Mouse (Mus musculus) kidney, postnatal 0 days (tissue): Measurements from ENCODE around the gene Hsd17b14. TPM values are rescaled to one million over a fixed set of nuclear protein-coding genes. Genes with fewer than 3 reads are reported as not detected.

Source experiments
- ATAC-seq: fragments of 200-750 bp; cut with Nextera tagmentation; replicated peaks from 2 replicates; pipeline ENCODE4 v1.8.0; 2017; ENCODE audit warnings: low read depth, moderate number of reproducible peaks, moderate TSS enrichment, moderate library complexity; ENCODE audit not compliant: low FRiP score
- DNase-seq: peaks from one replicate; pipeline ENCODE4 v3.0.0-alpha.2; 2016; ENCODE audit warnings: low spot score
- H3K27ac ChIP-seq: fragments of 300-500 bp; sonication (generic); 2 replicates; pipeline ENCODE4 v1.5.1; 2014; ENCODE audit warnings: mild to moderate bottlenecking
- H3K27me3 ChIP-seq: fragments of 300-500 bp; sonication (generic); 2 replicates; pipeline ENCODE4 v1.6.1; 2014; ENCODE audit warnings: low read length, mixed read lengths; ENCODE audit not compliant: insufficient read depth
- H3K36me3 ChIP-seq: fragments of 300-500 bp; sonication (generic); 2 replicates; pipeline ENCODE4 v1.6.1; 2014; ENCODE audit warnings: low read length, mixed read lengths; ENCODE audit not compliant: insufficient read depth
- H3K4me1 ChIP-seq: fragments of 300-500 bp; sonication (generic); replicated peaks from 2 replicates; pipeline ENCODE4 v1.6.1; 2014; ENCODE audit warnings: antibody characterized with exemption, low read length, mixed read lengths; ENCODE audit not compliant: insufficient read depth
- H3K4me2 ChIP-seq: fragments of 300-500 bp; sonication (generic); 2 replicates; pipeline ENCODE4 v1.6.1; 2014; ENCODE audit warnings: mild to moderate bottlenecking, low read length, moderate library complexity, mixed read lengths
- H3K4me3 ChIP-seq: fragments of 300-500 bp; sonication (generic); replicated peaks from 2 replicates; pipeline ENCODE4 v1.5.1; 2014; ENCODE audit warnings: low read depth, low read length
- H3K9ac ChIP-seq: fragments of 300-500 bp; sonication (generic); 2 replicates; pipeline ENCODE4 v1.6.1; 2014; ENCODE audit warnings: low read depth, low read length
- H3K9me3 ChIP-seq: fragments of 300-500 bp; sonication (generic); replicated peaks from 2 replicates; pipeline ENCODE4 v1.6.1; 2016; ENCODE audit warnings: low read length, inconsistent platforms, mixed read lengths
- CTCF ChIP-seq: IDR thresholded peaks from 2 replicates; pipeline ENCODE4 v1.5.1; 2016; ENCODE audit warnings: antibody characterized with exemption, low read depth, mild to moderate bottlenecking, moderate library complexity
- WGBS: fragments of 180-500 bp; shearing (Covaris S2); extraction: QIAGEN DNeasy Blood & Tissue Kit; methylation state at CpG from one replicate; pipeline ENCODE4 v1.1.7; 2014; 5-methylcytosine and 5-hydroxymethylcytosine counted together
- polyA plus RNA-seq: library from polyadenylated mRNA; unstranded; fragments of >200 nt; fragmentation: Nextera tagmentation; extraction: Ambion mirVana; gene quantifications from 2 replicates; pipeline ENCODE4 v1.2.1, GENCODE M21; 2015

The Hsd17b14 gene
- polyA plus RNA-seq, 1 experiment from 2014 or later: 20.5 TPM

GRCm38 (mm10) chr7:45591880-45592279 lies 37.2 kb downstream of the Hsd17b14 start:
- H3K9me3 ChIP-seq: no peaks in the 10 kb centered on the region
- H3K9ac ChIP-seq: no peak overlapping the region
- no peak overlapping the region for H3K27ac ChIP-seq
- no peaks in the 10 kb centered on the region for H3K27me3 ChIP-seq
- no peak overlapping the region for H3K4me2 ChIP-seq
- TF ChIP-seq CTCF: no peak
- DNase-seq: no peak
- WGBS: 79% methylated on average over 7 of the region's 7 CpGs
- ATAC-seq: no peak
- H3K4me3 ChIP-seq: no peak overlapping the region
- no peaks in the 10 kb centered on the region for H3K36me3 ChIP-seq
- H3K4me1 ChIP-seq: 0 out of 2 replicates have a peak, but pooled peaks cover 3% of the 10 kb centered on the region

GRCm38 (mm10) chr7:45593118-45593815 lies 38.6 kb downstream of the Hsd17b14 start:
- Histone ChIP-seq H3K9me3 (no peaks in the 10 kb centered on the region), H3K4me1 (0 out of 2 replicates have a peak, but pooled peaks cover 3% of the 10 kb centered on the region), H3K4me3 (no peak overlapping the region), H3K27me3 (no peaks in the 10 kb centered on the region), H3K9ac (no peak overlapping the region), H3K27ac (no peak overlapping the region), H3K36me3 (no peaks in the 10 kb centered on the region), H3K4me2 (no peak overlapping the region)
- DNase-seq (peak; percentile 89), ATAC-seq (no peak)
- TF ChIP-seq CTCF: peak; percentile 96
- 14% methylated on average over 10 of the region's 10 CpGs for WGBS

- WGBS: 85% methylated on average over 4 of the region's 4 CpGs
- no peak overlapping the region for H3K27ac ChIP-seq
- H3K4me2 ChIP-seq: no peak overlapping the region
- DNase-seq (no peak), ATAC-seq (no peak)
- no peak overlapping the region for H3K9ac ChIP-seq
- TF ChIP-seq CTCF: no peak
- H3K27me3 ChIP-seq: no peaks in the 10 kb centered on the region
- H3K36me3 ChIP-seq: no peaks in the 10 kb centered on the region
- no peak overlapping the region for H3K4me3 ChIP-seq
- H3K9me3 ChIP-seq: no peaks in the 10 kb centered on the region
- no peaks in the 10 kb centered on the region; the same call in 1 of the 2 replicates for H3K4me1 ChIP-seq
These were observed 40.5 kb downstream of the Hsd17b14 start for GRCm38 (mm10) chr7:45595176-45595575.

GRCm38 (mm10) chr7:45596107-45596506 lies 41.4 kb downstream of the Hsd17b14 start:
- TF ChIP-seq CTCF: no peak
- H3K9ac ChIP-seq: no peak overlapping the region
- no peak overlapping the region for H3K27ac ChIP-seq
- 97% methylated on average over 1 of the region's 1 CpGs for WGBS
- no peak overlapping the region for H3K4me3 ChIP-seq
- H3K27me3 ChIP-seq: no peaks in the 10 kb centered on the region
- H3K9me3 ChIP-seq: no peaks in the 10 kb centered on the region
- no peaks in the 10 kb centered on the region for H3K36me3 ChIP-seq
- H3K4me1 ChIP-seq: no peaks in the 10 kb centered on the region; the same call in 1 of the 2 replicates
- no peak overlapping the region for H3K4me2 ChIP-seq
- no peak for ATAC-seq
- DNase-seq: no peak

- WGBS: 88% methylated on average over 5 of the region's 5 CpGs
- no peak overlapping the region for H3K4me3 ChIP-seq
- H3K9me3 ChIP-seq: no peaks in the 10 kb centered on the region
- DNase-seq: no peak
- H3K27ac ChIP-seq: no peak overlapping the region
- H3K4me1 ChIP-seq: no peaks in the 10 kb centered on the region; the same call in 1 of the 2 replicates
- H3K9ac ChIP-seq: no peak overlapping the region
- H3K27me3 ChIP-seq: no peaks in the 10 kb centered on the region
- no peak for TF ChIP-seq CTCF
- no peak overlapping the region for H3K4me2 ChIP-seq
- ATAC-seq: no peak
- no peaks in the 10 kb centered on the region for H3K36me3 ChIP-seq
These were observed 42.3 kb downstream of the Hsd17b14 start for GRCm38 (mm10) chr7:45597013-45597412.

GRCm38 (mm10) chr7:45597527-45597926 lies 42.8 kb downstream of the Hsd17b14 start:
- H3K27ac ChIP-seq: no peak overlapping the region
- no peak for TF ChIP-seq CTCF
- H3K27me3 ChIP-seq: no peaks in the 10 kb centered on the region
- no peak overlapping the region for H3K9ac ChIP-seq
- no peaks in the 10 kb centered on the region for H3K36me3 ChIP-seq
- DNase-seq: no peak
- H3K9me3 ChIP-seq: no peaks in the 10 kb centered on the region
- H3K4me1 ChIP-seq: no peaks in the 10 kb centered on the region; the same call in 1 of the 2 replicates
- no peak for ATAC-seq
- no peak overlapping the region for H3K4me2 ChIP-seq
- WGBS: 90% methylated on average over 6 of the region's 6 CpGs
- H3K4me3 ChIP-seq: no peak overlapping the region
